Mouse (Mus musculus) kidney, postnatal 14 days (tissue): ENCODE measurements at regions not wholly inside any gene's neighbourhood (a gene's known extent, or its start where the extent isn't known, plus 50 kb on each side); places are given as distances from the start of the nearest gene placed in this dataset.
A peak's percentile ranks its signal among the peaks of the same experiment; 100 is the strongest.

Source experiments
- DNase-seq: peaks from one replicate; pipeline ENCODE4 v3.0.0; 2022; ENCODE audit warnings: mixed read lengths

DNA sequence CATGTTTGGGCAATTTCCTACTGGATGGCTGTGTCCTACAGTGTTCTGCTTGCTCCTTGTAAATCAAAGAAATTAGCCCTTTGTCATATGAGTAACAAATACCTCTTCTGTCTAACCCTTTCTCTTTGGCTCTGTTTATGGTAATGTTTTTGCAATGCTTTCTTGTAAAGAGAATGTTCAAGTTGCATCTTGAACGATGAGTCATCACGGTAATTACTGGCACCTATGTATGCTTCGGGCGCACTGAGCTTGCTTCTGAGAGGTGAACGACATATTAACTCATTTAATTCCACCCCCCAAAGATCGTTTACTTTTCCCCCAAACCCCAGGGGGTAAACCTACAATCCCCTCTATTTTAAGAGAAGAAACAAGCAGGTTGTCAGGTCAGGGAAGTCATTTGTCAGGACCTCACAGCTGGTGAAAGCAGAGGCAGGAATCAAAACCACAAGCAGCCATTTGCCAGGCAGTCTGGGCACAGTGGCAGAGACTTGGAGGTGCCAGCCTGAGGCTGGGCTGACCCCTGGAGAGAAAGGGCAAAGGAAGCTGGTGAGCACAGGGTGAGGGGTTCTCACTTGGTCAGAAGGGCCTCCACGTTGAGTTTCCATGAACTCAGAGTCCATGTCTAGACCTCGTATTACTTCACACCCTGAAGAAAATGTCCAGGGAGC is 87.6 kb upstream of the Atp1a1 start:
- DNase-seq, result no peak

DNA sequence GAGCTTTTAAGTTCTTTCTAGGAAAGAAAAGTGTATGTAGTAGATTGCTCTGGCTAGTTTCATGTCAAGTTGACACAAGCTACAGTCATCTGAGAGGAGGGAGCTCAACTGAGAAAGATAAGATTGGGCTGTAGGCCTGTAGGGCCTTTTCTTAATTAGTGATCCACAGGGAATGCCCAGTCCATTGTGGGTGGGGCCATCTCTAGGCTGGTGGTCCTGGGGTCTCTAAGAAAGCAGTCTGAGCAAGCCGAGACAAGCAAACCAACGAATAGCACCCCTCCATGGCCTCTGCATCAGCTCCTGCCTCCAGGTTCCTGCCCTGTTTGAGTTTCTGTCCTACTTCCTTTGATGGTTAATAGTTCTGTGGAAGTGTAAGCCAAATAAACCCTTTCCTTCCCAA is 86.3 kb upstream of the Atp1a1 start:
- no peak for DNase-seq

DNA sequence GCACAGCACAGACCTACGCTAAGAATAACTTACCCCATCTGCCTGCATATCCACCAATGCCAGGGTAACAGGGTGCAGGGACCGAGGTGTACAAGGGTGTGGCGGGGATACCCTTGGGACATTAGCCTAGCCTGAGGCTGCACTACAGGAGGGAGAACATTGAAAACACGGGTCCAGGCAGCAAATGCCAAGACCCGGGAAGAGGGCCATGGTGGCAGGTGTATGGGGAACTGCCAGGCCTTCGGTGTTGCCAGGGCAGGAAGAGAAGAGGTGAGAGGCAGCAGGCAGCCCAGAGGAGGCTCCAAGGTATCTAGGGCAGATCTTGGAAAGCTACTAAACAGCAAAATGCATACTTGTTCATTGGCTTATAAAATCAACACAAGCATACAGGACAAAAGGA is 85.7 kb upstream of the Atp1a1 start:
- no peak for DNase-seq

DNA sequence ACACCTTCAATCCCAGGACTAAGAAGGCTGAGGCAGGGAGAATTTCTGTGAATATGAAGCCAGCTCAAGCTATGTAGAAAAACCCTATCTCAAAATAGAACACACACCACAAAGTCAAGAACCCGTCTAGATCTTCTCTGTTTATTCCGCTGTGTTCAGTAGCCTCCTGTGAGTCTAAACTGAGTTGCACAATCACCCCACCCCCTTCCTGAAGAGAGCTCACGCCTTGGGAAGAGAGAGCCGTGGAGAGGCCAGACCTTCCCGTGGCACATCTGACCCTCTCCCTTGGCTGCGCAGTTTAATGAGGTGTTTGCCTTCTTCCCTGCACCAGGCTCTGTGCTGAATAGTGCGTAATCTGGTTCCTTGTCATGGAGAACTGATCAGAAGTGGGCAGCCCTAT is 80.7 kb upstream of the Atp1a1 start:
- DNase-seq, result no peak

DNA sequence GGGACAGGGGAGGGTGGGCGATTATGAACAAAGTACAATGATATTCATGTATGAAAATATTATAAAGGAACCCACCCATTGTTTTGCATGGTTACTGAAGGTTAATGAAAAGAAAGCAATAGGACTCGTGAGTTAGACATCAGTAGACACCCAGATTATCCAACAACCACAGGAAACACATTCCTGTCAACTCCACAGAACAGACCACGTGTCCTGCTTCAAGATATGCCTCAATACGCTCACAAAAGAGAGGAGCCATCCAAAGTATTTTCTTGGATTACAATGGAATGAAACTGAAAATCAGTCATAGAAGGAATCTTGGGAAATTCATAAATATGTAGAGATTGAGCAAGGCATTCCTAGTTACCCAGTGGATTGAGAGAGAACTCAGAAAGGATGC is 68.5 kb upstream of the Atp1a1 start:
- DNase-seq, result no peak

DNA sequence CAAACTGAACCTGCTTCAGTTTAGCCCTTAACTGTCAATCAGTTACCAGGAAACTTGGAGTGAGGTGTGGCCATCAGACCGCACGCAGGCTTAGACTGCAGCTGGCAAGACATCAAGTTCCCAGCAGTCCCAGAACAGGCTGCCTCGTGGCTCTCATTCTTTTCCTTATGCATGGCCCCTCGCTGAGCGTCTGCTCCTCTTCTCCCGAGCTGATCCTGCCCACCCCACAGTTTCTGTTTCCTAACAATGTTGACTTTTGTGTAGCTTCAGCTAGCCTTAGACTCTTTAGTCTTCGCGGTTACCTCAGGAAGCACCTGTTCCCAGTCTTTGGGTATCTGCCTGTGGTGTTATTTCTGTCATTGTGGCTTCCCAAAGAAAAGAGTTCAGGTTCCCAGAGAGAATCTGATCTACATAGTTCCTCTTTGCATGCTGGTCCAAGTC is 66.1 kb upstream of the Atp1a1 start:
- DNase-seq, result peak; percentile 87

DNA sequence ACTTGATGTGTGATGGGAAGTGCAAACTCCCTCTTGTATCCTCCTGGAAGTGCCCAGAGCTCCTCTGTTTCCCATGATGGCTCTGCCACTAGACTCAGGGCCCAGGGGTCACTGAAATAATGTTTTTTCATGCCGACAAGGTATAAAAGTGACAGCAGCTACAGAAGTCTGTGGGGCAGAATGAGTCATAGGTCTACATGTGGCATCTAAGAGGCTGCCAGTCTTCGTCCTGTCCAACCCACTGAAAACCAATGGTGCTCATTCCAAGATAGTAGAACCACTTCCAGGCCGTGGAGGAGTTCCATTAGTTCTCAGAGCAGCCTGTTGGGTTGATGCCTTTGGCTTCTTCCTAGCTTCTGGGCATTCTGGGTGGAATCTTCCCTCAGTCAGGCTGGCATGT is 65.3 kb upstream of the Atp1a1 start:
- DNase-seq, result no peak

DNA sequence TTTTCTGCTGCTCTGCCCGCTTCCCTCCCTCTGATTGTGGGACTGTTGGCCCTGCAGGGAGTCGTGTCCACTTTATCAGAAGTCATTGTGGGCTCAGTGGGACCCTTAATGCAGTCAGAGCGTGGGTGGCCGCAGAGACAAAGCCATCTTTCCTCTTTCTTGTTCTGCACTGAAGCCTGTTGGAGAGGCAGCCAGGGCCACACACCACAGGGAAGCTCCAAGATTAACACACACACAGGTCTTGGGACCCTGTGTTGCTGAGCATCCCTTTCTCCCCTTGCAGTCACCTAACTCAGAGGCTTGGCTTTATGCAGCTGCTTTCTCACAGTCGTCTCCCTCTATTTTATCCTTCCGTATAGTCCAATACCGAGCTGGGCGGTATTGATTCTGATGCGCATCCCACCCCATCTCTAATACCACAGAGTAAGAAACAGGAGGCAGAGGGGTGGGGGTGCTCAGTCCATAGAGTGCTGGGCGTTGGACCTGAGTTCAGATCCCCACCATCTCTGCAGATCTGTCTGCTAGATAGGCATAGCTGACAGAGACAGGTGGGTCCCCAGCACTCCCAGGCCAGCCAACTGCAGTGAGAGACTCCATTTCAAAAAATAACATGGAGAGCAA is 63.4 kb upstream of the Atp1a1 start:
- DNase-seq, result no peak

DNA sequence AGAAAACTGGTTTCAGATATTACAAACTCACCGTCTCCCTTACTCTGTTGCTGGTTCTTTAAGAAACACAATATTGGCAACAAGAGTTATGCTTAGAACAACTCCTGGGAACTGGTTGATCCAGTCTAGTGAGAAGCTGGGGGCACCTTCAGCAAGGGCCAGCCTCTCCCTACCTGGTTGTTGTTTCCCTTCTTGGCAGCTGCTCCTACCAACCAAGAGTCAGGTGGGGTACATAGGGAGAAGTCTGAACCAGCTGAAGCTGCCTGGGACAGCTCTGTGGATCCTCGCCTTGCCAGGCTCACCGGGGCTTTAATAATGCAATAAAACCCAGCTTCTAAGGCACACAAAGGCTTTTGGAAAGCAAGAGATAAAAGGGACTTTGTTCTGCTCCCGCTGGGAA is 62.7 kb upstream of the Atp1a1 start:
- DNase-seq, result peak; percentile 75

DNA sequence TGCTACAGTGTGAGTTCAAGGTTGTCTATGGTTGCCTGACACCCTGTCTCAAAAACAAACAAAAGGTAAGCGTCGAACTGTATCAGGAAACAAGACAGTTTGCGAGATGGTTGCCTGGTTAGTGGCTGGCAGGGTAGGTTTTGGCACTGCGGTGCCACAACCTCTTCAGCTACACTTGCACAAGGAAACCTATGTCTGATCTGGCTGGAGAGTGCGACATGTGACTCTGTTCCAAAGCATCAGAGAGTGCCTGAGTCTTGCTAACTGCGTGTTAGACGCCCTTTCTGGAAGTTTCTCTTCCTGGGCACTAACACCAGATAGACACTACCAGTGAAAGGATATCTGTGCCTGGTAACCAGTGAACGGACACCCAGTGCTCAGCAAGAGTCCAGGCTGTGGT is 62.1 kb upstream of the Atp1a1 start:
- DNase-seq, result no peak

DNA sequence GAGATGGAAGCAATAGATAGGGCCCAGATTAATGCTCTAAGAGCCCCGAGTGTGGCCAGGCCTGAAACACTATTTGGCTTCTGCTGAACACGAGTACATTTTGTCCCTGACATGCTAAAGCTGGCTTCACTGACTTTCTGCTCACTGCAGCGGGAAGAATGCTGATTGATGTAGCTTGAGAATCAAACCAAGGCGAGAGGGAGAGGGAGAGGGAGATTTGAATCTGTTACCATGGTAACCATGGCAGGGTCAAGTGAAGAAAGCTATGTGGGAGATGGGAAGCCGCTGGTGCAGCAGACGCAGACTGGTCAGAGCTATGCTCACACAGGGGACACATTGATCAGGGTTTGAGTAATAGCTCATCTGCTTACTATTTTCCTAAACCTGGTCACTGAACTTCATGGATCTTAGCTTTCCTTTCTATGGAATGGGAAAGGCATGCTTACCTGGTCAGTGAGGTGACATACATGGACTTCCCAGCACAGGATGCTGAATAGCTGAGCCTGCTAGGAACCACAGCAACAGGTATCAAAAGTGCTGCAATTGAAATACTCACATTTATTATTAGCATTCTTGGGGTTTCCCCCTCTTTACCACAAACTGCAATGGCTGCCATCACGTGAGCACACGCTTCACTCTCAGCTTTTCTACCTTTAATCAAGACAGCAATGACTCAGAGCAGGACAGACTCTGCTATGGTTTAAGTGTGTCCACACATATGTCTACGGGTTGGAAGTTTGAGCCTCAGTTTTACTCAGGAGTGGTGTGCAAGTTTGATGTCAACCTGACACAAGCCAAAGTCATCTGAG is 56.9 kb upstream of the Atp1a1 start:
- peak; percentile 48 for DNase-seq

DNA sequence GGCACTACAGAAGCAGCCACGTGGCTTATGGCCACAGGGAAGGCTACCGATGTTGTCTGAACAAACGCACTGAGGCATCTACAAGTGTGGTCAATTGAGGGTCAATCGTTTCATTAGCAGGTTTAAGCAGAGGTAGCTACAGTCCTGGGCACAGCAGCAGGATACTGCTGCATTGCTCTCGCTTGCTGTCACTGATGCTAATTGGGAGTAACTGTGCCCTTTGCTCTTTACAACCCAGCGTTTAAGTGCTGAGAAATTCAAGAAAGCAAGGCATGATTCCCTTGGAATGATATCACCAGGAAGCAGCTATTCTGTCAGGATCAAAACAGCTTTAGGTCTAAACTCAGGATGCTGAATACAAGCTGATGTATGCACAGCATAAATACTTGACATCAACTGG is 56.2 kb upstream of the Atp1a1 start:
- no peak for DNase-seq

DNA sequence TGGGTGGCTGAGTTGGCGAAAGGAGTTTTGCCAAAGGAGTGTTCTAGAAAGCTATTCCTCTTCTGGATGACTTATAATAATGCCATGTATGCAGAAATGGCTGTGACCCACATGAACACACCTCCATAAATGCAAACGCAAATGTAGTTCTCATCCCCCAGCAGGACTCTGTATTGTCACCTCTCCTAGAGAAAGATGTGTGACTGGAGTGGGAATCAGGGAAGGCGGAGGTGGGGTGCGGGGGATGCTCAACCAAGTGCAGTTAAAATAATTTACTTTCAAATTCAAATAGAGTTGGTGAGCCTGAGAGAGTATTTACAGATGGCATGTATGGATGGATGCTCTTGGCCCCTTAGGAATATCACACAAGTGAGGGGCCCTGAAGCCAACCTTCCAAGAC is 55.7 kb upstream of the Atp1a1 start:
- DNase-seq, result no peak

DNA sequence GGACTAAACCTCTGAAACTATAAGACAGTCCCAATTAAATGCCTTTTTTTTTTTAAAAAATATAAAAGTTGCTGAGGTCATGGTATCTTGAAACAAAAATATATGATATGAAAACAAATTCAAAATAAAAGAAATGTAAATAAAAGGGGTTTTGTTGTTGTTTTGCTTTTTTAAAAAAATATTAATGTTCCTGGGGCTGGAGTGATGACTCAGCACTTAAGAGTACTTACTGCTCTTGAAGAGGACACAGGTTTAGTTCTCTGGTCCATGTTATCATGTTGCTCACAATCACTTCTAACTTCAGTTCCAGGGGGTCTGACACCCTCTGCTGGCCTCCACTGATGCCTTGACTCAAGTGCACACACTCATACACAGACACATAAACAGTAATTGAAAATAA is 53.5 kb upstream of the Atp1a1 start:
- no peak for DNase-seq

DNA sequence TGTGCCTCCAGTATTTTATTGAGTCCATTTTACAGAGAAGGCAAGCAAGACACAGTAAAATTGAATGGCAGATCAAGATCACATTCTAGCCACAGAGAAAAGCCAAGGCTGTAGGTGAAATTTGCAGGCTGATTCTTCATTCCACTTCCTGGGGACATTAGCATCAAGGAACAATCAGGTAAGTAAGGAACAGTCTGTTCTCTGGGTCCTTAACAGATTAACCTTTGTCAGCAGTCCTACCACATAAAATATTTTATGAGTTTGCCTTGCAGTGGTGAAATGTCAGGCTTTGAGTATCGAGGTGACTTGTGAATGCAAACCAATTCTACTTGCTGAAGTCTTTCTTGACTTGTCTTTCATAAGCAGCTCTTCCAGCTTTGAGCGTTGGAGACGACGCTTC is 50.2 kb upstream of the Atp1a1 start:
- DNase-seq, result no peak
